Mouse (Mus musculus): ENCODE data around the gene Cntnap4.

GRCm38 (mm10) chr8:112803058-112803457 lies 233.2 kb downstream of the Cntnap4 start:
- TF ChIP-seq CTCF (IDR thresholded peaks at IDR 0.05; ENCODE audit: control insufficient read depth, insufficient read depth, low read length): no peak
- no peak for TF ChIP-seq POLR2A (IDR thresholded peaks at IDR 0.05; ENCODE audit: borderline replicate concordance, control insufficient read depth, low read depth, low read length)

Measured in bone marrow, adult 2 months (tissue).